Mouse (Mus musculus) liver, postnatal 0 days (tissue): Measurements from ENCODE around the gene Tmprss4. TPM values are rescaled to one million over a fixed set of nuclear protein-coding genes. Genes with fewer than 3 reads are reported as not detected.

Experiments
- ATAC-seq: fragments of 200-750 bp; cut with Nextera tagmentation; 2 replicates; pipeline ENCODE4 v1.8.0; 2017; ENCODE audit warnings: mild to moderate bottlenecking, moderate library complexity
- DNase-seq: peaks from one replicate; pipeline ENCODE4 v3.0.0-alpha.2; 2016
- H3K27ac ChIP-seq: fragments of 300-500 bp; sonication (generic); 2 replicates; pipeline ENCODE4 v1.5.1; 2014; ENCODE audit warnings: antibody characterized with exemption, moderate library complexity, mild to moderate bottlenecking, low read depth
- H3K27me3 ChIP-seq: fragments of 300-500 bp; sonication (generic); 2 replicates; pipeline ENCODE4 v1.6.1; 2014; ENCODE audit warnings: low read length, control low read depth, mixed read lengths; ENCODE audit not compliant: insufficient read depth
- H3K36me3 ChIP-seq: fragments of 300-500 bp; sonication (generic); replicated peaks from 2 replicates; pipeline ENCODE4 v1.6.1; 2014; ENCODE audit warnings: mild to moderate bottlenecking, control low read depth, low read length, moderate library complexity, mixed read lengths; ENCODE audit not compliant: insufficient read depth
- H3K4me1 ChIP-seq: fragments of 300-500 bp; sonication (generic); 2 replicates; pipeline ENCODE4 v1.6.1; 2014; ENCODE audit warnings: antibody characterized with exemption, mild to moderate bottlenecking, control low read depth; ENCODE audit not compliant: insufficient read depth
- H3K4me2 ChIP-seq: fragments of 300-500 bp; sonication (generic); 2 replicates; pipeline ENCODE4 v1.6.1; 2014; ENCODE audit warnings: low read depth, mild to moderate bottlenecking, low read length, moderate library complexity, mixed read lengths
- H3K4me3 ChIP-seq: fragments of 300-500 bp; sonication (generic); 2 replicates; pipeline ENCODE4 v1.5.1; 2014; ENCODE audit warnings: low read depth, low read length
- H3K9ac ChIP-seq: fragments of 300-500 bp; sonication (generic); replicated peaks from 2 replicates; pipeline ENCODE4 v1.6.1; 2014; ENCODE audit warnings: mild to moderate bottlenecking, moderate library complexity
- H3K9me3 ChIP-seq: fragments of 300-500 bp; sonication (generic); 2 replicates; pipeline ENCODE4 v1.6.1; 2016; ENCODE audit warnings: mild to moderate bottlenecking, control low read depth, low read length, mixed read lengths
- CTCF ChIP-seq: sonication (generic); IDR thresholded peaks from 2 replicates; pipeline ENCODE4 v1.5.1; 2016; ENCODE audit warnings: antibody characterized with exemption, low read depth
- EP300 ChIP-seq: IDR thresholded peaks from 2 replicates; pipeline ENCODE4 v1.6.1; 2016; ENCODE audit warnings: antibody characterized with exemption, low read depth, mild to moderate bottlenecking
- WGBS: fragments of 180-500 bp; shearing (Covaris S2); extraction: QIAGEN DNeasy Blood & Tissue Kit; methylation state at CpG from one replicate; pipeline ENCODE4 v1.1.7; 2014; ENCODE audit not compliant: insufficient replicate concordance; 5-methylcytosine and 5-hydroxymethylcytosine counted together
- polyA plus RNA-seq: library from polyadenylated mRNA; unstranded; fragments of >200 nt; fragmentation: Nextera tagmentation; extraction: Ambion mirVana; gene quantifications from 2 replicates; pipeline ENCODE4 v1.2.1, GENCODE M21; 2015

The Tmprss4 gene
- polyA plus RNA-seq, 1 experiment from 2014 or later = not detected

DNA sequence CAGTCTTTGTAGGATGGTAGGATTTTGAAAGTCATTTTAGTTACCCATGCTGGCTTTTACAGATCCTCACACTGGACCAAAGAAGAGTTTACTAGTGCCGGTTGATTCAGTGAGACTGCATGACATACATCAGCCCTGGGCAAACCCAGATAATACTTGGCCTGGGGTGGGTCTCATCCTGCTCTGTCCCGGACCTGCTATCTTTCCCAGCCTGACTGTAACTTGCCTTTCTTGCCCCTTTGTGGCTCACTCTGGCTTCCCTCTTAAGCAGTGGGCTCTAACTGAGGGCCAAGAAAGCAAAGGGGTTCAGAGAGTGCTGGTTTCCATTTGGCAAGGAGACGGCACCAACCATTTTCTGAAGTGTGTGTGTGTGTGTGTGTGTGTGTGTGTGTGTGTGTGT, 15.8 kb upstream of the Tmprss4 start:
- no peak for ATAC-seq
- Histone ChIP-seq H3K4me2 (no peak overlapping the region), H3K4me1 (no peaks in the 10 kb centered on the region), H3K27ac (no peak overlapping the region), H3K9me3 (no peaks in the 10 kb centered on the region), H3K36me3 (no peaks in the 10 kb centered on the region), H3K4me3 (no peak overlapping the region), H3K27me3 (no peaks in the 10 kb centered on the region), H3K9ac (no peak overlapping the region)
- no peak for DNase-seq
- no peak for TF ChIP-seq CTCF
- TF ChIP-seq EP300 = no peak
- WGBS = 67% methylated on average over 3 of the region's 3 CpGs

DNA sequence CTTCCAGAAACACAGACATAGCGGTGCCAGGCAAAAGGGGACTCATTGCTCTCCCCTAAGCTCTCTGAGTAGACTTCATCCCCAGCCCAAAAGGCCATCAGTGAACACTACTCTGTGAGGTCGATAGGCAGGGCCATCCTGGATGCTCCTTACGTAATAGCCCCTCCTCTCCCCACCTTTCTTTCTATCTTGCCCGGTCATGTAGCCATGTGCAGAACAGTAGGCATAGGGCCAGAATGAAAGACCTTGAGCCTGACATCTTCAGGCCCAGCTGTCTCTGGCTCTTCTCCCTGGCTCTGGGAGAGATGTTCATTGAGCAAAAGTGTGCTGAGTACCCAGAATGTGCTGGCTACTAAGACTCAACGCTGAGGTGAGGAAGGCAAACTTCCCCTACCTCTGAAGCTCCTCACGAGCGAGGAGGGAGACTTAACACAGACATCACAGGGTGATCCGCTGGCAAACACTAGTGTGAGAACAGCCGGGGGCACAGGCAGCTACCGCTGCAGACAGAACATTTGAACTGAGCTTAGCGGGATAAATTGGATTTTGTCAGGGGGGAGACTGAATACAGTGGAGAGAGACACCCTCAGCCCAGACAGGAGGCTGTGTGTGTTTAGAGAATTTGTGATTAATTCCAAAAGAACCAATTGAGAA, 11.8 kb upstream of the Tmprss4 start:
- Histone ChIP-seq H3K36me3 (no peaks in the 10 kb centered on the region), H3K9ac (no peak overlapping the region), H3K4me2 (no peak overlapping the region), H3K27me3 (no peaks in the 10 kb centered on the region), H3K9me3 (no peaks in the 10 kb centered on the region), H3K4me3 (no peak overlapping the region), H3K27ac (no peak overlapping the region), H3K4me1 (no peaks in the 10 kb centered on the region)
- ATAC-seq = no peak
- WGBS = 63% methylated on average over 11 of the region's 11 CpGs
- TF ChIP-seq CTCF = no peak
- TF ChIP-seq EP300 = no peak
- DNase-seq = no peak

DNA sequence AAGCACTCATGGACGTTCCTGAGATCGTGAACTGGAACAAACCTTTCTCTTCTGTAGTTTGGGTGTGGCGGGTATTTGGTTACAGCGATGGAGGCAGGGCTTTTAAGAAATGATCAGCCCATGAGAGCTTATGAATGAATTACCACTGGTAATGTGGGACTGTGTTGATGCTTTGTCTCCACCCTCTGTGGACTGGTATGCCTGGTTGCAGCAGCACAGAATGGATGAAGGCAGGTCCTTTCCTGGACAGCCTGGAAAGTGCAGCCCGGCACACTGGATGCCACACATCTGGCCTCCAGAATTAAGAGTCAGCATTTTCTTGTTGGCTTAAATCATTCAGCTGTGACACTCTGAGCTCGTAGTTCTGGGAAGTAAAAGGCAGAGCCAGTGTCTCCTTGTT, 8.1 kb upstream of the Tmprss4 start:
- H3K27ac ChIP-seq = no peak overlapping the region
- no peak overlapping the region for H3K4me3 ChIP-seq
- no peak for TF ChIP-seq EP300
- TF ChIP-seq CTCF = no peak
- no peaks in the 10 kb centered on the region for H3K9me3 ChIP-seq
- 73% methylated on average over 6 of the region's 6 CpGs for WGBS
- DNase-seq (no peak), ATAC-seq (no peak)
- no peaks in the 10 kb centered on the region for H3K4me1 ChIP-seq
- no peak overlapping the region for H3K9ac ChIP-seq
- no peaks in the 10 kb centered on the region for H3K27me3 ChIP-seq
- H3K4me2 ChIP-seq = no peak overlapping the region
- no peaks in the 10 kb centered on the region for H3K36me3 ChIP-seq

DNA sequence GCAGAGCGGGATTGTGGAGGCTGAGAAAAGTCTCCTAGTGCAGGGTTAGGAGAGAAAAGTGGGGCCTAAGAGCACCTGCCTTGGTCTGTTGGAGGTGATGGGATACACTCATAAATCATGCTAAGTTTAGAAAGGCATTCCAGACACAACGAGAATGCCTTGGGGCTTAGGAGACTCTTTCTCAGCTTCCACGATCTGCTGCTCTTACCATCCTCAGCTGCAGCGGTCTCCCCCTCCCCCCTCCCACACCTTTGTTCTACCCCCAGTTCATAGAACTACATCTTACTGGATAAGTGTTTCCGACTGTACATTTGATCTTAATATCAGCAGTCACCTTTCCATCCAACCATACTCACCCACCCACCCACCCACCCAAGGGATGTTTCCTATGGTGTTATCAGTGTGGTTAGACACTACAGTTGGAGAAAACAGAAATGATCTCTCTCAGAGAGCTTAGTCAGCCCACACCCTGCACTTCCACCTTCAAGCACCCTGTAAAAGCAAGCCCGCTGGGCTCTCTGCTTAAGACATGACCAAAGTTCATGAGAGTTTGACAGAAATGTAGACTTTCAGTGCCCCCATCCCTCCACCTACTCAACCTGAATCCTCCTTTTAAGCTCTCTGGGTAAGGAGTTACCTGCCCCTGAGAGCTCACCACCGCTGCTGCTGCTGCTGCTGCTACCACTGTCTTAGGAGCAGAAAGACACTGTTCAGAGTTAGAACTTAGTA, 3.3 kb upstream of the Tmprss4 start:
- Histone ChIP-seq H3K9me3 (no peaks in the 10 kb centered on the region), H3K9ac (no peak overlapping the region), H3K4me2 (no peak overlapping the region), H3K27ac (no peak overlapping the region), H3K4me1 (peaks cover 7% of the 10 kb centered on the region), H3K4me3 (no peak overlapping the region), H3K36me3 (no peaks in the 10 kb centered on the region), H3K27me3 (no peaks in the 10 kb centered on the region)
- DNase-seq = no peak
- TF ChIP-seq CTCF = no peak
- no peak for TF ChIP-seq EP300
- ATAC-seq = no peak
- WGBS = 64% methylated on average over 7 of the region's 7 CpGs

DNA sequence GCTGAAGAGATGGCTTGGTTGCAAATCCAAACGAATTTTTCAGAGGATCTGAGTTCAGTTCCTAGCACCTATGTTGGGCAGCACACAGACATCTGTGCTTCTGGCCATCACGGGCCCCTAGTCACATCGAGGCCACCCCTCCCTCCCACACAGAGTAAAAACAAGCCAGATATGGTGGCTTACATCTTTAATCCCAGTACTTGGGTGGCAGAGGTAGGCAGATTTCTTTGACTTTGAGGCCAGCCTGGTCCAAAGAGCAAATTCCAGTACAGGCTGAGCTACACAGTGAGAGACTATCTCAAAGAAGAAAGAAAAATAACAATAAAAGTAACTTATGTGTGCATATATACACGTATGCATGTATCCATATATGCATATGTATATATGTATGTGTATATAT, 2.2 kb upstream of the Tmprss4 start:
- H3K9me3 ChIP-seq = no peaks in the 10 kb centered on the region
- no peak for ATAC-seq
- no peaks in the 10 kb centered on the region for H3K27me3 ChIP-seq
- H3K27ac ChIP-seq = no peak overlapping the region
- no peak for TF ChIP-seq EP300
- no peak for TF ChIP-seq CTCF
- H3K4me3 ChIP-seq = no peak overlapping the region
- no peak for DNase-seq
- no peaks in the 10 kb centered on the region for H3K36me3 ChIP-seq
- no peak overlapping the region for H3K9ac ChIP-seq
- H3K4me1 ChIP-seq = peaks cover 18% of the 10 kb centered on the region
- 57% methylated on average over 4 of the region's 4 CpGs for WGBS
- H3K4me2 ChIP-seq = no peak overlapping the region

DNA sequence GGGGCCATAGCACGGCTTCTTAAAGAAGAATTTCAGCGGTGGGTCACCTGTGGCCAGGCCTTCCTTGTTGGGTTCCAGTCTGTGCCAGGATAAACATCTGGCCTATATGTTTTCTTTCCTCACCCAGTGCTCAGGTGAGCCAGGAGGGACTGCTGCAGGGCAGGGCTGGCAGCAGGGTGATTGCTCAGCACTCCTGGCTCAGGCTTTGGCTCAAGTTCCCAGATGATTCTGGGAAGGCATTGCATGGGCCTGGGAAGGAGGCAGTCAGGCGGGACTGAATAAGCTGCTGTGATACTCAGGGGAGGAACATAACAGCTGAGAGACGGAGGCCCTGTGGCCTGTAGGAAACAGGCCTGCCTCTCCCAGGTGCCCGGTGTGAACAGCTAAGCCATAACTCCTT, 1.3 kb upstream of the Tmprss4 start:
- Histone ChIP-seq H3K9ac (no peak overlapping the region), H3K4me3 (no peak overlapping the region), H3K36me3 (no peaks in the 10 kb centered on the region), H3K4me2 (no peak overlapping the region), H3K4me1 (peaks cover 23% of the 10 kb centered on the region), H3K27ac (no peak overlapping the region), H3K9me3 (no peaks in the 10 kb centered on the region), H3K27me3 (no peaks in the 10 kb centered on the region)
- no peak for DNase-seq
- WGBS = 66% methylated on average over 5 of the region's 5 CpGs
- ATAC-seq = no peak
- TF ChIP-seq CTCF (no peak), EP300 (no peak)
